Mouse (Mus musculus): ENCODE data around the gene Ntn4.

Gene Ntn4

GRCm38 (mm10) chr10:93640521-93640952 lies at the start of gene Ntn4:
Gene Ntn4 (plus strand): TSS chr10:93640681.
- no peak for DNase-seq

DNA sequence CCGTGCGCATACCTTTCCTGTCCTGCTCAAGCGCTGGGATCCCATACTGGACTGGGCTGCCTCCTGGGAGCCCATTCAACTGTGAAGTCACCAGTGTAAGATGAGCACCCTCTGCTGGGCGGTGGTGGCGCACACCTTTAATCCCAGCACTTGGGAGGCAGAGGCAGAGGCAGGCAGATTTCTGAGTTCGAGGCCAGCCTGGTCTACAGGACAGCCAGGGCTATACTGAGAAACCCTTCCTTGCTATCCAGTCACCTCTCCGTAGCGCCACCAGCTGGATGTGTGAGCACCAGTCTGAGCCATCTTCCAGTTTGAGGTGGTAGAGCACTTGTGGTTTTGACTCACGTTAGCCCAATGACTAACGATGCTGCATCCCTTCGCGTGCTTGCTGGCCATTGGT lies 48.0 kb upstream of the Ntn4 start:
- DNase-seq: peak; percentile 41

GRCm38 (mm10) chr10:93594022-93594482 lies 46.4 kb upstream of the Ntn4 start:
- DNase-seq: peak; percentile 94

DNA sequence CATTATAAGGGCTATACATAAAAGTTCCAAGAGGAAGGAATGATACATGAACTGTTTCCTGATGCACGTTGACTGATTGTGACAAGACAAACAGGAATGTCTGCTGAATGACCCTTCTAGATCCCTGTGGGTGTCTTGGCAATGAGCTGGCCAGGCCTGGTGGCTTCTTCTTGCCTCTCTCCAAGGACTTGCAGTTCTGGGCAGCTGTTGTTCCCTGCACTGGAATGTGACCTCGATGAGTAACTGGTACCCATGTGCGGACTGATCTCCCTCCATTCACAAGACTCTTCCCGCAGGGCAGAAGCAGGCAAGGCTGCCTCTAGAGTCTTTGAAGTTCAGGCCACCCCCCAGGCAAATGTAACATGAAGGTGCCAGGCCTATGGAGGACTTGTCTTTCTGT lies 44.6 kb upstream of the Ntn4 start:
- no peak for DNase-seq

DNA sequence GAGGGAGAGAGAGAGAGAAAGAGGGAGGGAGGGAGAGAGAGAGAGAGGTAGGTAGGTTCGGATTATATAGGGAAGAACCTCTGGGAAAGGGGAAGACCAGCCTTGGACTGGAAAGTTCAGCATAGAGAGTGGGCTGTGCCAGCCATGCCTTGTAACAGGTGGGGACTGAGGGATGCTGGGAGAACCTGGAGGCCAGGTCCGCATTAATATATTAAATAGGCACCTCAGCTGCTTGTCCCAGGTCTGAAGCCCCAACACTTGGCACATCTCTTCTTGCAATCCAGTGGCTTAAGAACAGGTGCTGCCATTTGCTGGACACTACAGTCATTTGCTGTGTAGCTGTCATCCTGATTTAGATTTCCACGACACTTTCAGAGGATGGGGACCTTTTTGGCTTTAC lies 43.8 kb upstream of the Ntn4 start:
- DNase-seq: no peak

GRCm38 (mm10) chr10:93602309-93602708 lies 38.2 kb upstream of the Ntn4 start:
- no peak for DNase-seq

GRCm38 (mm10) chr10:93603256-93603655 lies 37.2 kb upstream of the Ntn4 start:
- DNase-seq: no peak

- no peak for DNase-seq
Measured at GRCm38 (mm10) chr10:93606326-93606725, 34.2 kb upstream of the Ntn4 start.

- no peak for DNase-seq
Measured at GRCm38 (mm10) chr10:93608051-93608450, 32.4 kb upstream of the Ntn4 start.

- no peak for DNase-seq
Measured at GRCm38 (mm10) chr10:93609236-93609635, 31.2 kb upstream of the Ntn4 start.

GRCm38 (mm10) chr10:93610896-93611295 lies 29.6 kb upstream of the Ntn4 start:
- DNase-seq: no peak

DNA sequence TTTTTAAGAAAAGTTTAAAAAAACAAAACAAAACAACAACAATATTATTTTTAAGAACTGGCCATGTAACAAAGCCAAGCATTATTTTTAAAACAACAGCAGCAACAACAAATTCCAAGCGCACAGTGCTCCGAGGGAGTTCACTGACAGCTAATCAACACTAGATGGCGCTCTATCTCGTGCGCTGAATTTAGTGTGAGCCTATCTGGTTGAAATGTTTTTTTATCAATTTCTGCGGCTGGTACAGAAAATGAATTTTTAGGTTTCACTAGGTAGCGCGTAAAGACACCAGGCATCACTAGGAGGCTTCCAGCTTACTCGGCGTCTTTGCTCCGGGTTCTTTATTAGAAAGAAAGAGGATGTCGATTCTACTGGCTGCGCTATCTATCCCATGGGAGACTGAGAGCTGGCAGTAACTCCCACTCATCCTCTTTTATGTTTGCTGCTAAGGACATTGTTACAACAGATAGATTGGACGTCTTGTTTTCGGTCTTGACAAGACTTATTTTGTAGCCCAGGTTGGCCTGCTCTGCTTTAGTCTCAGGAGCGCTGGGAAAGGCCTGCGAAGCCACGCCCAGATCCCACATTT lies 29.0 kb upstream of the Ntn4 start:
- DNase-seq: peak; percentile 68

- DNase-seq: no peak
Measured at GRCm38 (mm10) chr10:93614850-93615249, 25.6 kb upstream of the Ntn4 start.

DNA sequence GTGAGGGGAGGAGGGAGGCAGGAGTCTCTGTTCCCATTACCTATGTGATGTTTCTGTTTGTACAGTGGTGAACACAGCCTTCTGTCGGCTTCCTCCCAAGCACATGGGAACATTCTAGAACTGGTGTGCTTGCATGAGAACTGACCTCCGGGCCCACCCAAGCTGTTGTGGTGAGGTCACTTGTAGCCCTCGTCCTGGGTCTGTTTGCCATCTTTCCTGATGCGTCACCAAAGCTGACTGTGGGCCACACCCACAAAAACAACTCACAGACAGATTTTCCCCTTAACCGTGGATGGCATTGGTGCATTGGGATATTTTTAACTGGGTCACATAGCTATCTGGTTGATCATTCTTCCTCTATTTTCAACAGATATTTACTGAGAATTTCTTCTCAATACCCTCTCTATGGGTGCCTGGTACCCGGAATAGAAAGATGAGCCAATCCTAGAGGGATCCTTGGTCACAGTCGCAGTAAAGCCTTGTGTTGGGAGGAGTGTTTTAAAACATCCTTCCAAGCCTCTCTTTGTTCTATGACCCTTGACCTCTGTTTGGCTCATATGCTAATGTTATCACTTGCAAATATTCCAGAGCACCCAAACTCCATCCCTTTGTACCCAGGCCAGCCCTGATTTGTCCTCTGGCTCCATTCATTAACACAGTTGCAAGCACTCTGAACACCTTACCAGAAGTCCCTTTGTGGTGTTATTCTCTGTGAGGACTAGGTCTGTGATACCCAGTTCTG lies 19.9 kb upstream of the Ntn4 start:
- DNase-seq: peak; percentile 15

- no peak for DNase-seq
Measured at GRCm38 (mm10) chr10:93623725-93624124, 16.8 kb upstream of the Ntn4 start.

- no peak for DNase-seq
Measured at GRCm38 (mm10) chr10:93624151-93624550, 16.3 kb upstream of the Ntn4 start.

DNA sequence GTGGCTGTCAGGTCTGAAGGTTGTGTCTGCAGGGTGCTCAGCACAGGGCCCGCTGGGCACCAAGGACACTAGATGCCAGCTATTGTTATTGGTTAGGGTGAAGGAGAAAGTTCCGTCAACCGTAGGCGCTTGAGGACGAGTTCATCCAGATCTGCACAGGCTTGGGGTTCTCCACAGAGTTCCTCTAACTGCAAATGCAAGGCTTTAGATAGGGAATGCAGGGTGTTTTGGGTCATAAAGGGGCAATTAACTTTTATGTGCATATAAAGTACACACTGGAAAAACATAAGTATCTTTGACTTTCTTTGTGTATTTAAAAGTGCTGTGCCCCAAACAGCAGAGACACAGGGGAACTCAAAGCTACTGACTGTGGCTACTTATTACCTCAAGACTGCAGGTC lies 10.2 kb upstream of the Ntn4 start:
- no peak for DNase-seq

GRCm38 (mm10) chr10:93632086-93632485 lies 8.4 kb upstream of the Ntn4 start:
- DNase-seq: no peak

GRCm38 (mm10) chr10:93633563-93633962 lies 6.9 kb upstream of the Ntn4 start:
- DNase-seq: no peak

- DNase-seq: no peak
Measured at GRCm38 (mm10) chr10:93633971-93634370, 6.5 kb upstream of the Ntn4 start.

DNA sequence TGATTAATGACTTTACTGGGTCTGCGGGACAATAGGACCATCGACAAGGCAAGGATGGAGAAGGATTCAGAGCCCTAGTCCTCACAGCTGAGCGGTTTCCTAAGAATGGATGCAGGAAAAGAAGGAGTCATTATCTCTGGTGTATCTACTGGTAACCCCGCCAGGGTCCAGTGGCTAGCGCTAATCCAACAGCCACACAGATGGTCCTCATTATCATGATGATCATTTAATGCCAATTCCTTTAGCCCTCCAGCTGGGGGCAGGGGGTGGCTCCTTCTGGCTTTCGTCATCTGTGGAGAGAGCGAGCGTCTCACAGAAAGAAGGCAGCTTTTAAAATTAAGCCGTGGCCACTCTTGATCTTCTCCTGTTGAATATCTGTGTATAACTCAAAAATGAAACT lies 4.5 kb upstream of the Ntn4 start:
- no peak for DNase-seq

DNA sequence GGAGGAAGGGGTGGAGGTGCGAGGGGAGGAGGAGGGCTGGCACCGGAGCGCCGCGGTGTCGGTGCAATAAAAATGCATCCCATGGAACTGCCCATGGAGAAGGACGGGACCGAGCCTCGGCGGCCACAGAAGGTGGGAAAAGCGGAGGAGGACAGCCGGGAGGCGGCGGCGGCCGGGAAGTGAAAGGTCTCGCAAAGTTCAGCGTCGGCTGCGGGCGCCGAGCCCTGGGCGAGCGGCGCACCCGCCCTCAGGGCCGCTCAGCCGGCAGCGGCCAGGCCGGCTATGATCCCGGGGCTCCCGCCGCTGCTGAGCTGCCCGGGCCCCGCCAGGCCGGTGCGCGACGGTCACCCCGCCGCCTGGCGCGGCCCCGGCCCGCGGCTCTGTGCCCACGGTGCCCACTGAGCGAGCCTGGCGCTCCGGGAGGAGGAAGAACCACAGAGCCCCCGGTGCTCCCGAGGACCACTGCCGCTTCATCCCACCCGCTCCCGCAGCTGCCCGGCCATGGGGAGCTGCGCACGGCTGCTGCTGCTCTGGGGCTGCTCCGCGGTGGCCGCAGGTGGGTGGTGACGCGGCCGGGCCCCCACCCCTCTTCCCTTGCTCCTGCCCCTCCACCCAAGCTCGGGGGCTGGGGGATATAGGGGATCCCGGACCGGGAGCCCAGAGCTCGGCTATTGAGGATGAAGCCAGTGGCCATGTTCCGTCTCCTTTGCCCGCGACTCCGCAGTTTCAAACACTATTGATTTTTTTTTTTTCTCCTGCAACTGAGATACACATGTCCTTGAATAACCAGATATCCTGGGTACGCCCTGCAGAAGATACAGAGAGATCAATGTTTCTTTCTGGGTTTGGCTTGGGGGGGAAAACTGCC lies 706 bp downstream of the Ntn4 start:
- DNase-seq: peak; percentile 52
